Mouse (Mus musculus) CH12.LX (cell line): Measurements from ENCODE around the gene Glyctk. TPM values are rescaled to one million over a fixed set of nuclear protein-coding genes. Genes with fewer than 3 reads are reported as not detected.

Source experiments
- DNase-seq: peaks from one replicate; pipeline ENCODE4 v3.0.0-alpha.2; 2013; ENCODE audit errors: extremely low read depth
- H3K27ac ChIP-seq: 2 replicates; pipeline ENCODE4 v1.5.1; 2012; ENCODE audit warnings: low read depth, mild to moderate bottlenecking, control low read depth, moderate library complexity; ENCODE audit not compliant: insufficient read depth
- H3K27me3 ChIP-seq: replicated peaks from 2 replicates; pipeline ENCODE3; 2012; ENCODE audit warnings: inconsistent platforms
- H3K36me3 ChIP-seq, 2 experiments: replicated peaks in 1 of 2; 2 replicates each; pipeline versions ENCODE3 to v1.6.1; 2012; ENCODE audit warnings: inconsistent platforms in 1 of 2, low read length in 1 of 2, mild to moderate bottlenecking in 1 of 2, mixed read lengths in 1 of 2, moderate library complexity in 1 of 2; ENCODE audit not compliant: control insufficient read depth in 1 of 2, insufficient read depth in 1 of 2
- H3K4me1 ChIP-seq, 2 experiments: 2 replicates each; pipeline ENCODE4 v1.6.1; 2012; ENCODE audit warnings: inconsistent platforms in 1 of 2, moderate library complexity in 1 of 2; ENCODE audit not compliant: insufficient read depth in 2 of 2, control insufficient read depth in 1 of 2
- H3K4me2 ChIP-seq: 2 replicates; pipeline ENCODE4 v1.6.1; 2012; ENCODE audit warnings: low read depth, mild to moderate bottlenecking, control low read depth; ENCODE audit not compliant: poor library complexity, insufficient read depth, severe bottlenecking
- H3K4me3 ChIP-seq, 3 experiments: fragments of 150-350 bp in 1 of 3; sonication (generic) in 1 of 3; replicated peaks in 1 of 3; 2 replicates each; pipeline versions ENCODE3 to v1.5.1; 2011 to 2012; ENCODE audit warnings: low read depth in 2 of 3, low read length in 2 of 3, mild to moderate bottlenecking in 2 of 3, moderate library complexity in 2 of 3, control low read depth in 1 of 3, improper control_type of control experiment in 1 of 3, inconsistent platforms in 1 of 3, mixed read lengths in 1 of 3; ENCODE audit not compliant: poor library complexity in 1 of 3
- H3K79me2 ChIP-seq: replicated peaks from 2 replicates; pipeline ENCODE4 v1.6.1; 2012; ENCODE audit warnings: mild to moderate bottlenecking, moderate library complexity; ENCODE audit not compliant: control insufficient read depth, poor library complexity, insufficient read depth, severe bottlenecking; ENCODE audit errors: extremely low read depth
- H3K9ac ChIP-seq: 2 replicates; pipeline ENCODE4 v1.6.1; 2012; ENCODE audit warnings: low read depth, mild to moderate bottlenecking, control low read depth, moderate library complexity; ENCODE audit not compliant: insufficient read depth
- H3K9me3 ChIP-seq: replicated peaks from 2 replicates; pipeline ENCODE3; 2012; ENCODE audit warnings: low read length, inconsistent platforms, mixed read lengths
- BHLHE40 ChIP-seq: IDR thresholded peaks from 2 replicates; pipeline ENCODE4 v1.6.1; 2011; ENCODE audit warnings: mild to moderate bottlenecking, low read depth, low read length, improper control_type of control experiment
- CHD1 ChIP-seq: IDR thresholded peaks from 2 replicates; pipeline ENCODE4 v1.6.1; 2012; ENCODE audit warnings: low read depth, low read length, improper control_type of control experiment, inconsistent platforms
- CTCF ChIP-seq, 2 experiments: IDR thresholded peaks in 1 of 2; conservative IDR thresholded peaks in 1 of 2; 2 replicates each; pipeline ENCODE4 v1.5.1; 2011 to 2012; ENCODE audit warnings: low read depth in 2 of 2, low read length in 2 of 2, improper control_type of control experiment in 1 of 2, inconsistent platforms in 1 of 2, mild to moderate bottlenecking in 1 of 2, moderate library complexity in 1 of 2
- ELF1 ChIP-seq: IDR thresholded peaks from 2 replicates; pipeline ENCODE4 v1.6.1; 2014; ENCODE audit warnings: low read depth, mild to moderate bottlenecking, inconsistent platforms, low read length, improper control_type of control experiment
- EP300 ChIP-seq: IDR thresholded peaks from 2 replicates; pipeline ENCODE4 v1.6.1; 2011; ENCODE audit warnings: low read length, improper control_type of control experiment
- ETS1 ChIP-seq: conservative IDR thresholded peaks from 2 replicates; pipeline ENCODE4 v1.6.1; 2012; ENCODE audit warnings: low read depth, mild to moderate bottlenecking, inconsistent platforms, low read length, improper control_type of control experiment, moderate library complexity
- HCFC1 ChIP-seq: IDR thresholded peaks from 2 replicates; pipeline ENCODE4 v1.6.1; 2012; ENCODE audit warnings: low read depth, mild to moderate bottlenecking, inconsistent platforms, low read length, improper control_type of control experiment
- IRF4 ChIP-seq: IDR thresholded peaks from 2 replicates; pipeline ENCODE4 v1.6.1; 2014; ENCODE audit warnings: low read depth, mild to moderate bottlenecking, inconsistent platforms, low read length, improper control_type of control experiment
- JUND ChIP-seq: conservative IDR thresholded peaks from 2 replicates; pipeline ENCODE4 v1.6.1; 2011; ENCODE audit warnings: low read depth, low read length, improper control_type of control experiment
- MAFK ChIP-seq: IDR thresholded peaks from 2 replicates; pipeline ENCODE4 v1.6.1; 2011; ENCODE audit warnings: low read length, improper control_type of control experiment; ENCODE audit not compliant: insufficient replicate concordance
- MEF2A ChIP-seq: IDR thresholded peaks from 2 replicates; pipeline ENCODE4 v1.6.1; 2014; ENCODE audit warnings: low read depth, mild to moderate bottlenecking, inconsistent platforms, low read length, improper control_type of control experiment, borderline replicate concordance
- MXI1 ChIP-seq: IDR thresholded peaks from 2 replicates; pipeline ENCODE4 v1.6.1; 2011; ENCODE audit warnings: mild to moderate bottlenecking, low read depth, low read length, improper control_type of control experiment
- MYC ChIP-seq: IDR thresholded peaks from 2 replicates; pipeline ENCODE4 v1.6.1; 2011; ENCODE audit warnings: low read depth, mild to moderate bottlenecking, improper control_type of control experiment, low read length
- NELFE ChIP-seq: IDR thresholded peaks from 2 replicates; pipeline ENCODE4 v1.6.1; 2011; ENCODE audit warnings: low read depth, low read length, improper control_type of control experiment
- POLR2A ChIP-seq: IDR thresholded peaks from 2 replicates; pipeline ENCODE4 v1.6.1; 2011; ENCODE audit warnings: low read depth, mild to moderate bottlenecking, improper control_type of control experiment, low read length
- RAD21 ChIP-seq: IDR thresholded peaks from 2 replicates; pipeline ENCODE4 v1.6.1; 2011; ENCODE audit warnings: low read depth, mild to moderate bottlenecking, low read length, improper control_type of control experiment, moderate library complexity
- RCOR1 ChIP-seq: conservative IDR thresholded peaks from 2 replicates; pipeline ENCODE4 v1.6.1; 2012; ENCODE audit warnings: low read depth, mild to moderate bottlenecking, inconsistent platforms, low read length, improper control_type of control experiment
- USF1 ChIP-seq: IDR thresholded peaks from 2 replicates; pipeline ENCODE4 v1.6.1; 2014; ENCODE audit warnings: low read depth, mild to moderate bottlenecking, inconsistent platforms, low read length, improper control_type of control experiment
- ZKSCAN1 ChIP-seq: IDR thresholded peaks from 2 replicates; pipeline ENCODE4 v1.6.1; 2012; ENCODE audit warnings: low read depth, inconsistent platforms, low read length, improper control_type of control experiment, borderline replicate concordance
- dilution Hi-C: fragments of 300-500 bp; cut with MboI; formaldehyde crosslinking; loops from 2 replicates; pipeline ENCODE4 v1.14.3; 2020; ENCODE audit warnings: low sequenced_read_pairs; ENCODE audit not compliant: extremely low pct_unique_long_range_greater_than_20kb, extremely low pct_ligation_motif_present
- in situ Hi-C: fragments of 300-500 bp; cut with MboI; formaldehyde crosslinking; loops from 3 replicates; pipeline ENCODE4 v1.14.3; 2019; ENCODE audit warnings: low sequenced_read_pairs, low pct_ligation_motif_present, low pct_unique_long_range_greater_than_20kb, mixed read lengths
- polyA plus RNA-seq: library from polyadenylated mRNA; unstranded; fragments of >175 nt; gene quantifications from 2 replicates; pipeline ENCODE4 v1.2.1, GENCODE M21; 2012; ENCODE audit warnings: low read depth; ENCODE audit not compliant: insufficient read length
- total RNA-seq, 2 experiments: library from RNA; depleted of rRNA; stranded (reverse); fragments of 300-350 nt in 1 of 2; fragments of >200 nt in 1 of 2; gene quantifications; 2 replicates each; pipeline ENCODE4 v1.2.3; 2012 to 2014

Glyctk gene
- total and polyA plus RNA-seq, 3 experiments = 2.8 to 3.0 (median 3.0) TPM

DNA sequence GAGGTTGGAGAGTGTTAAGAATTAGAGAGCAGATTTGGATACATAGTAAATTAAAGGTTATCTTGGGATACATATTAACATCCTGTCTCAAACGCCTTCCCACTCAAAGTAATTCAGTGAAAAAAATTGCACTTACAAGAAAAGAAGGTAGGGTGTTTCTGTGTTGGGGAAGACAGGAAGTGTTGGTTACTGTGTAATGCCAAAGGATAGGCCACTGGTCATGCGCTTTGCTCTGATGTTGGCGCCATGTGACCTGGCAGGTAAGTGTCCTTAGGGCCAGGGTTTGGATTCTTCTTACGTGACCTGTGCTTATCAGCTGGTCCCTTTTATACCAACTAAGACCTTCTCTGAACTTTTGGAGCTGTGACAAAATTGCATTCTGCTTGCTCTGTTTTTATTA lies 24.2 kb upstream of the Glyctk start:
- H3K4me2 ChIP-seq = no peak overlapping the region
- dilution Hi-C loops (no loop called here), in situ Hi-C loops (no loop called here)
- TF ChIP-seq CHD1 (no peak), JUND (no peak), MAFK (no peak), MYC (no peak), ZKSCAN1 (no peak), BHLHE40 (no peak), NELFE (no peak), ELF1 (no peak), HCFC1 (no peak), USF1 (no peak), MXI1 (no peak), POLR2A (no peak), RCOR1 (no peak), CTCF (conservative IDR thresholded peaks at IDR 0.05 in 1 of 2, IDR thresholded peaks at IDR 0.05 in 1 of 2; ENCODE audit: low read depth in 2 of 2, low read length in 2 of 2) (no peak), EP300 (no peak), RAD21 (no peak), IRF4 (no peak), MEF2A (no peak), ETS1 (no peak)
- H3K27me3 ChIP-seq = no peaks in the 10 kb centered on the region
- no peak overlapping the region for H3K27ac ChIP-seq
- H3K9ac ChIP-seq = no peak overlapping the region
- H3K4me3 ChIP-seq = no peak overlapping the region
- H3K79me2 ChIP-seq = peaks cover 35% of the 10 kb centered on the region
- peaks cover 76 to 98% of the 10 kb centered on the region in 2 experiments for H3K36me3 ChIP-seq
- DNase-seq = no peak
- H3K4me1 ChIP-seq = no peaks in the 10 kb centered on the region
- H3K9me3 ChIP-seq = no peaks in the 10 kb centered on the region

DNA sequence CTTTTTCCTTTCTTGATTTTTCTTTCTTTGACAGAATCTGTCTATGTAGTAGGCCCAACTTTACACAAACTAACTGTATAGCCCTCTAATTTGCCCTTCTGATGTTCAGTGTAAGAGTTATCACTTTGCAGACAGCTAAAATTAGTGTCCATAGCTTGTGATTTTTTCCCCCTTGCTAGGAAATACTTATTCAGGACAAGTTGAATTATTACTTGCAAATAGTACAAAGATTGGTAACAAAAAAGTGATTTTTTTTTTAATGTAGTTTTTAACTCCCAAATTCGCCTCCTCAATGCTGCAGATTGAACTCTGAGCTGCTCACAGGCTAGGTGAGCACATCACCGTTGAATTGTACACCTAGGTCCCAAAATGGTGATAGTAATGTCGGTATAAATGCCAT lies 22.0 kb upstream of the Glyctk start:
- Histone ChIP-seq H3K27me3 (no peaks in the 10 kb centered on the region), H3K4me1 (peaks cover 0 to 16% of the 10 kb centered on the region in 2 experiments; a peak in 2 of 4 replicates), H3K9ac (no peak overlapping the region), H3K27ac (no peak overlapping the region), H3K36me3 (peaks cover 70 to 93% of the 10 kb centered on the region in 2 experiments), H3K4me3 (no peak overlapping the region), H3K4me2 (no peak overlapping the region), H3K79me2 (peaks cover 57% of the 10 kb centered on the region), H3K9me3 (no peaks in the 10 kb centered on the region)
- dilution Hi-C loops = no loop called here
- in situ Hi-C loops = no loop called here
- no peak for TF ChIP-seq BHLHE40
- no peak for DNase-seq
